Mouse (Mus musculus) olfactory bulb, adult 2 months (tissue): ENCODE results near the gene Thtpa. TPM values are rescaled to one million over a fixed set of nuclear protein-coding genes. Genes with fewer than 3 reads are reported as not detected.

Source experiments
- H3K27ac ChIP-seq: fragments of 200-500 bp; 2 replicates; pipeline ENCODE4 v1.5.1; 2012; ENCODE audit warnings: low read depth, low read length; ENCODE audit not compliant: insufficient read depth
- H3K4me1 ChIP-seq: fragments of 200-500 bp; 2 replicates; pipeline ENCODE4 v1.6.1; 2012; ENCODE audit warnings: low read length; ENCODE audit not compliant: control insufficient read depth, insufficient read depth
- H3K4me3 ChIP-seq: fragments of 200-500 bp; 2 replicates; pipeline ENCODE4 v1.5.1; 2012; ENCODE audit warnings: mild to moderate bottlenecking, low read depth, low read length, moderate library complexity; ENCODE audit not compliant: insufficient read depth
- CTCF ChIP-seq: fragments of 200-500 bp; IDR thresholded peaks from 2 replicates; pipeline ENCODE4 v1.5.1; 2012; ENCODE audit warnings: low read depth, mild to moderate bottlenecking, low read length, moderate library complexity; ENCODE audit not compliant: insufficient read depth
- POLR2A ChIP-seq: fragments of 200-500 bp; IDR thresholded peaks from 2 replicates; pipeline ENCODE4 v1.6.1; 2012; ENCODE audit warnings: mild to moderate bottlenecking, low read depth, low read length, moderate library complexity; ENCODE audit not compliant: insufficient read depth
- WGBS: fragments of 180-500 bp; shearing (Covaris S2); methylation state at CpG from one replicate; pipeline ENCODE4 v1.1.7; 2018; 5-methylcytosine and 5-hydroxymethylcytosine counted together
- polyA plus RNA-seq: library from polyadenylated mRNA; stranded (reverse); fragments of >200 nt; gene quantifications from 2 replicates; pipeline ENCODE4 v1.2.4, GENCODE M21; 2012; ENCODE audit warnings: low replicate concordance; ENCODE audit not compliant: missing spikeins, insufficient read depth, insufficient read length

Thtpa gene
- polyA plus RNA-seq, 1 experiment = not detected

DNA sequence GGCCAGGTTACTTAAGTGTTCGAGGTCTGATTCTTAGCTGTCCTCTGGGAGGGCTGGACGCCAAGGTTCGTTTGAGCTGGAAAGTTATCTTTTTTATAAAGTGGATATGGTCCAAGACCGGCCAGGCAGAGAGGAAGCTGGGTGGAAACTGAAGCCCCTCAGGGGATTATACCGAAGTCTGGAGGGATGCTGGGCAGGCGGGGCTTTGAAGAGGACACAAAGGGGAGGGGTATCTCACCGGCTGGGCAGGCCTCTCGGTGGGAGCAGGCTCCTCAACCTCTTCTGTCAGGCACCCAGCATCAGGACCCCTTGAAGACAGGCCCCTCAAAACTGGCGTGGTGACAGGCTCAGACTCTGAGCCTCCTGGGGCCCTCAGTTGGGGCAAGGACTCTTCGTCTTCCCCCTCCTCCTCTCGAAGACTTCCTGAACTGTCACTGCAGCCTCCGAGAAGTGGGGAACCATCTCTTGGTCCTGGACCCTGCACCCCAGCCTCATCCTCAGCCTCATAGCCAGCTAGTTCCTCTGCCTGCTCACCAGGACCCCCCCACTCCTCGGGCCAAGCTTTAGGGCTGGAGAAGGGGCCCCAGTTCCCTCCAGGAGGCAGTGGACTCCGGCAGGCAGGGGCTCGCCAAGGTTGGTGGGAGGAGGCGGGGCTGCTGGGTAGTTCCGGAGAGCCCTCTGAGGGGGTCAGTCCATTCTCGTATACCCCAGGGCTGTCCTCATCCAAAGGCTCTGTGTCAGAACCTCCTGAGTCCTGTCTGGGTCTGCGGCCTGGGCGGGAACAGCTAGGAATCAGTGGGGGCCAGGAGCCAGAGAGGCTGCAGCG is 14.7 kb downstream of the Thtpa start:
- WGBS = 14% methylated on average over 21 of the region's 21 CpGs
- Histone ChIP-seq H3K27ac (peak overlapping the region; percentile 85), H3K4me1 (peaks cover 68% of the 10 kb centered on the region), H3K4me3 (no peak overlapping the region; the same call in 1 of the 2 replicates)
- TF ChIP-seq CTCF = no peak
- TF ChIP-seq POLR2A = no peak

DNA sequence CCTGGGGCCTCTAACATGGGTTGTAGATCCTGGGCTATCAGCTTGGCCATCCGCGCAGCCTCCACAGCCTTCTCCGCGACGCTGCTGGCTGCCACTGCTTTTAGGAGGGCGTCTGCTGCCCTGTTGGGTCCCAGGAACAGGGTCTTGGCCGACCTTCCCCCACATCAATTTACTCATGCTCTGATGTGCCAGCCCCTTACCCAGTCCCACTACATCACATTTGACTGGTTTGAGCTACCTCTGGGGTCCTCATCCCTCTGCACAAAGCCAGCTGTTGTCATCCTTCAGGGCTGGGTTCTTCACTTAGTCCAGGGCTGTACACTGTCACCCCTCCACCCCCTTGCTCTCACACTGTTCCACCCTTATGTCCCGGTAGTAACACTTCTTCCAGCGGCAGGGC is 15.5 kb downstream of the Thtpa start:
- 38% methylated on average over 9 of the region's 9 CpGs for WGBS
- Histone ChIP-seq H3K27ac (peak overlapping the region; percentile 85), H3K4me1 (peaks cover 67% of the 10 kb centered on the region), H3K4me3 (no peak overlapping the region)
- TF ChIP-seq POLR2A (no peak), CTCF (no peak)

DNA sequence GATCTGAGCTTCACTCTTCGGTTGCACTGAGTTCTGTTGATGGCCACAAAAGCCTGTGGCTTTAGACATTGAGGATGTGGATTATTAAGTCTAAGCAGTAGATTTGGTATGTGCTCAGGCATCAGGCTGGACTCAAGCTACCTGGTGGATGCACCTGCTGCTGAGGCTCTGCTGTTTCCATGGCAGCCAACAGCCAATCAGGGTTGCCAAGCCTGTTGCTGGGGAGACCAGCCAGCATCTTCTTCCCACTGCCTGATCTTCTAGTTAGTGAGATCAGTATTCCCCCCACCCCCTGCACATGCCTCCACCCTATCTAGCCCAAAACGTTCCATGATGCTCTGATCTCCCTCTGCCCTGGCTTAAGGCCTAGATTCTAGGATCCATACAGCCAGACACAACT is 17.1 kb downstream of the Thtpa start:
- H3K4me3 ChIP-seq = no peak overlapping the region
- WGBS = 38% methylated on average over 2 of the region's 2 CpGs
- H3K4me1 ChIP-seq = peaks cover 58% of the 10 kb centered on the region
- TF ChIP-seq POLR2A (no peak), CTCF (no peak)
- peak overlapping the region; percentile 74; the same call in 1 of the 2 replicates for H3K27ac ChIP-seq

DNA sequence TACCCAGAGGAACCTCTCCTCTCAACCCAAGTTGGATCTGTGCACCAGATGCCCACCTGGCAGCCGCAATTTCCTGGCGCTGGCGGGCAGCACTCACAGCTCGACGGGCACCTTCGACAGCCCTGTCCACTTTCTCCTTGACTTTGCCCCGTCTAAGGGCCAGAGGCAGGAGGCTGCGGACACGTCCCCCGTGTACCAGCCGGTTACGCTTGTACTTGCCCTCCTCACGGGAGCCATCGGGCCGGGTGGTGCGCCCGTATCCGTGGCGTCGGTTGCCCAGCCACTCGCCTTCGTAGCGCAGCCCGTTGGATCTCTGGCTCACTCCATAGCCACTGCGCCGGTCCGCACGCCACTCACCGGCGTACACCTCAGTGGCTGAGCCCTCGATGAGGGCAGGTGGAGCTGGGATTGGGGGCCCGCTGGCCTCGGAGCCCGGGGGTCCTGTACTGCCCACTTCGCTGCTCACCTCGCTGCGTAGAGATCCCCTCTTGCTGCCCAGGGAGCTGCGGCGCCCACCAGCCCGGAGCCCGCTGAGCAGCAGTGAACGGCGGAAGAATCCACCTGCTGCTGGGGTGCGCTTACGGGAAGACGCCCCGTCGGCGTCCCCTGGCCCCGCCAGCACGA is 18.9 kb downstream of the Thtpa start:
- H3K4me3 ChIP-seq = peak overlapping the region; percentile 94
- TF ChIP-seq CTCF (no peak), POLR2A (0 out of 2 replicates have a peak, but pooled peaks have one; percentile 18)
- 72% methylated on average over 51 of the region's 51 CpGs for WGBS
- peaks cover 51% of the 10 kb centered on the region for H3K4me1 ChIP-seq
- H3K27ac ChIP-seq = peak overlapping the region; percentile 58

DNA sequence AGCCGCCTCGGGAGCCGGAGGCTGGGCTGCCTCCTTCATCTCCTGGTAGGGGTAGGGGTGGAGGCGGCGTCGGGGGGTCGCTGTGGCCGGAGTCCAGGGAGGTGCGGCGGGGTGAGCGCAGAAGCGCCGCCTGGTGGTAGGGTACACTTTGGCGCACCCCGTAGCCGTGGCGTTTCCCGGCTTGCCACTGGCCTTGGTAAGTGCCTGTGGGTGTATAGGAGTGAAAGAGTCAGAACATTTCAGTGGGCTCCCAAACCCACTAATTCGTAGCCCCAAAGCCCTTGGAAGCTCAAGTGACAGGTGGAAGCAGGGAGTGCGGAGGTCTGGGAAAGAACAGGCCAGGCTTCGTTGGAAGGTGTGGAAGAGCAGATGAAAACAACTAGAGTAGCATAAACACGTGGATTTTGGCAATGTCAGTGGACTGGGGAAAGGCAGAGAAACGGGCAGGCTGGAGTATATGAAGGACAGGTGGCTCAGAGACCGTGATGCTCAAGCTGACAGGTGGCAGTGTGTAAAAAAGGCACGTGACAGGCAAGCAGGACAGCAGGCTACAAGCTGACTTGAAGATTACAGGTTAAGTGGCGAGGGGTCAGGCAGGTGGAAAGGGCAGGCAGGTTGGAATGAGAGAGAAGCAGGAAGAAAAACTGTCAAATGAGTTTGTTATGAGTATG is 19.5 kb downstream of the Thtpa start:
- Histone ChIP-seq H3K4me1 (peaks cover 46% of the 10 kb centered on the region), H3K27ac (peak overlapping the region; percentile 91), H3K4me3 (peak overlapping the region; percentile 94)
- 6% methylated on average over 26 of the region's 26 CpGs for WGBS
- TF ChIP-seq POLR2A = no peak
- peak; percentile 70; the same call in 1 of the 2 replicates for TF ChIP-seq CTCF

DNA sequence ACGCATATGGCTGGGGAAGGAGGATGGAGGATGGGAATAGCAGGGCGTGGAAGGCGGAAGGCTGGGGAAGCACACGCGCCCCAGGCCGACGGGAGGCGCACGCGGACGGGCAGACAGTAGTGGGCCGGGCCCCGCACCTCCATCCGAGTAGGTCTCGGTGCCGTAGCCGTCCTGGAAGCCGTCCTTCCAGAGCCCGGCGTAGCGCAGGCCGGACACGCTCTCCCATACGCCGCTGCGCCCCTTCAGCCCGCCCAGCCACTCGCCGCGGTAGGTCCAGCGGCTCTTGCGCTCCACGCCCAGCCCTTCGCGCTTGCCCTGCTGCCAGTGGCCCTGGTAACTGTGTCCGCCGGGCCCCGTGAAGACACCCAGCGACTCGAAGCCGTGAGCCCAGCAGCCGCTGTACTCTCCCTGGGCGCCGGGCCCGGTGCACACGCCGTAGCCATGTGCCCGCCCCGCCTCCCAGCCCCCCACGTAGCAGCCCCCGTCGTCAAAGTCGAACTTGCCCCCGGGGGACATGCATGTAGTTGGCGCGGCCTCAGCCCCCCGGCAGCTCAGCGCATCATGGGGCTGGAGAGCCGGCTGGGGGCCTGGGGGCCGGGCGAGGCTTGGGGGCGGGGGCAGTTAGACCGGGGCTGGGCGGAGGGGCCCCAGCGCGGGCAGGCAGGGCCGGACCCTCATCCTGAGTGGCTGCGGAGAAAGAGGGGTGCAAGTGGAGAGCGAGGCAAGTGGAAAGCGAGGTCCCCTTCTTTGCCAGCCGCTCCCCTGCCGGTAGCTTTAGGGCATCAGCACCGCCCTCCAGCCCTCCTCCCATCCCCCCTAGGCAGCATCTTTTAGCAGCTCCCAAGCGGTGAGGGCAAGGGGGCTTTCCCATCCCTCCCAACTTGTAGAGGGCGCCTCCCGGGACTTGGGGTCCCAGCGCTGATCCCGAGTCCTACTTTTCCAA is 20.4 kb downstream of the Thtpa start:
- H3K4me1 ChIP-seq = peaks cover 37% of the 10 kb centered on the region
- H3K4me3 ChIP-seq = peak overlapping the region; percentile 94
- TF ChIP-seq CTCF = no peak; the same call in 1 of the 2 replicates
- no peak for TF ChIP-seq POLR2A
- peak overlapping the region; percentile 96 for H3K27ac ChIP-seq
- WGBS = 1% methylated on average over 76 of the region's 78 CpGs

DNA sequence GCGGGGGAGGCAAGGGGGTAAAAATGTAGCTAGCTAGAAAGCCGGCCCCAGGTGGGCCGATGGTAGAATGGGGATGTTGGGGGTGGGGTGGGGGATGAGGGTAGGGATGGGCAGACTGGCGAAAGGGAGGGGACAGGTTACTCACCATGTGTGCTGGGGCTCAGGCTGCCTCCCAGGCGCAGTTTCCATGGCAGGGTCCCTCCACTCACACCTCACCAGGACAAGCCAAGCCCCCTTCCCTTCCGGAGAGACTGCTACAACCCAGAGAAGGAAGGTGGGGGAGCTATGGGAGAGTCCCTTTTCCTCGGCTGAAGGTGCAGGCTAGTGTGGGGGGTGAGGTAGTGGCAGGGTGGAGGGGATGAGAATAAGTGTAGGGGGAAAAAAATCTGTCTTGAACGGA is 21.3 kb downstream of the Thtpa start:
- peak overlapping the region; percentile 94 for H3K4me3 ChIP-seq
- 0% methylated on average over 8 of the region's 8 CpGs for WGBS
- peak overlapping the region; percentile 96 for H3K27ac ChIP-seq
- H3K4me1 ChIP-seq = peaks cover 31% of the 10 kb centered on the region
- TF ChIP-seq POLR2A (no peak), CTCF (no peak)
